In genomic region chr1:50962649-50963000, GRCm38 (mm10) we compare ENCODE assay signal across 10 mouse cellular contexts.
DNase-seq lines count a peak whose midpoint lies in the region; ATAC-seq lines count a peak whose summit lies in the region.
"Had no signal": no experiment of that assay in that cellular context is flagged by ENCODE, and none has a peak within 500 bp of the region (broad histone marks: within the 10 kb centered on the region; RNA-seq: fewer than 3 reads in every experiment).

No protein-coding gene starts in this region.

- 0 out of 2 replicates have a peak, but pooled peaks cover 6% of the 10 kb centered on the region for H3K36me3 ChIP-seq in neural tube, embryonic 13.5 days
- H3K36me3 ChIP-seq in stomach, embryonic 16.5 days (ENCODE audit: control insufficient read depth, insufficient read depth, low read length) = no peaks in the 10 kb centered on the region
- no peaks in the 10 kb centered on the region for H3K36me3 ChIP-seq in hindbrain, embryonic 13.5 days
- H3K36me3 ChIP-seq: hindbrain, embryonic 15.5 days had no signal

- H3K4me3 ChIP-seq in neural tube, embryonic 13.5 days = no peak overlapping the region
- H3K4me3 ChIP-seq in stomach, embryonic 16.5 days (replicated peaks; ENCODE audit: low read length) = no peak overlapping the region; the same call in 1 of the 2 replicates
- H3K4me3 ChIP-seq in hindbrain, embryonic 13.5 days = no peak overlapping the region
- H3K4me3 ChIP-seq: hindbrain, embryonic 15.5 days had no signal

- H3K9ac ChIP-seq in neural tube, embryonic 13.5 days = no peak overlapping the region
- H3K9ac ChIP-seq in stomach, embryonic 16.5 days (ENCODE audit: low read length) = no peak overlapping the region
- no peak overlapping the region for H3K9ac ChIP-seq in hindbrain, embryonic 13.5 days
- H3K9ac ChIP-seq: hindbrain, embryonic 15.5 days; liver, embryonic 14.5 days had no signal

- 67% methylated on average over 4 of the region's 4 CpGs for WGBS in neural tube, embryonic 13.5 days
- 33% methylated on average over 4 of the region's 4 CpGs for WGBS in stomach, embryonic 16.5 days
- 75% methylated on average over 4 of the region's 4 CpGs for WGBS in hindbrain, embryonic 13.5 days

- H3K4me1 ChIP-seq in neural tube, embryonic 13.5 days (replicated peaks) = peaks cover 33% of the 10 kb centered on the region
- H3K4me1 ChIP-seq in stomach, embryonic 16.5 days (ENCODE audit: control insufficient read depth, insufficient read depth, low read length) = no peaks in the 10 kb centered on the region
- H3K4me1 ChIP-seq in hindbrain, embryonic 13.5 days (replicated peaks) = no peaks in the 10 kb centered on the region
- H3K4me1 ChIP-seq: hindbrain, embryonic 15.5 days had no signal

- no peaks in the 10 kb centered on the region for H3K9me3 ChIP-seq in neural tube, embryonic 13.5 days
- no peaks in the 10 kb centered on the region for H3K9me3 ChIP-seq in stomach, embryonic 16.5 days (replicated peaks; ENCODE audit: control insufficient read depth, low read length)
- H3K9me3 ChIP-seq in hindbrain, embryonic 13.5 days = no peaks in the 10 kb centered on the region
- H3K9me3 ChIP-seq: hindbrain, embryonic 15.5 days had no signal

- H3K27ac ChIP-seq in neural tube, embryonic 13.5 days (replicated peaks) = 0 out of 2 replicates have a peak overlapping the region, but pooled peaks have one; percentile 14
- H3K27ac ChIP-seq in stomach, embryonic 16.5 days (ENCODE audit: low read length) = no peak overlapping the region
- no peak overlapping the region for H3K27ac ChIP-seq in hindbrain, embryonic 13.5 days
- H3K27ac ChIP-seq: hindbrain, embryonic 15.5 days; liver, embryonic 14.5 days had no signal

- ATAC-seq in neural tube, embryonic 13.5 days (ENCODE audit: low read depth) = no peak
- no peak for ATAC-seq in stomach, embryonic 16.5 days (ENCODE audit: insufficient read depth, low FRiP score)
- no peak for ATAC-seq in hindbrain, embryonic 13.5 days (ENCODE audit: low FRiP score)

- no peak overlapping the region for H3K4me2 ChIP-seq in neural tube, embryonic 13.5 days
- H3K4me2 ChIP-seq in stomach, embryonic 16.5 days (ENCODE audit: low read depth, low read length) = peak overlapping the region; percentile 25; the same call in 1 of the 2 replicates
- H3K4me2 ChIP-seq in hindbrain, embryonic 13.5 days = no peak overlapping the region
- H3K4me2 ChIP-seq: hindbrain, embryonic 15.5 days had no signal

- DNase-seq in heart, adult 18-20 months = peak; percentile 18 to 43
- DNase-seq in heart, adult 9 months (ENCODE audit: low spot score in 2 of 2) = no peak
- peak; percentile 2 for DNase-seq in kidney, postnatal 14 days
- no peak for DNase-seq in kidney, postnatal 25 days
- DNase-seq in neural tube, embryonic 10.5 days (ENCODE audit: extremely low spot score, low spot score) = no peak

- no peaks in the 10 kb centered on the region for H3K27me3 ChIP-seq in neural tube, embryonic 13.5 days
- no peaks in the 10 kb centered on the region for H3K27me3 ChIP-seq in stomach, embryonic 16.5 days (ENCODE audit: control insufficient read depth, insufficient read depth, low read length)
- H3K27me3 ChIP-seq in hindbrain, embryonic 13.5 days = no peaks in the 10 kb centered on the region
- H3K27me3 ChIP-seq: hindbrain, embryonic 15.5 days had no signal

Comparison
In these comparisons a context has a peak if more than half of its experiments do, and no peak if none do; other contexts are left out.
1. DNase-seq: peak in heart, adult 18-20 months (2 of 2) and kidney, postnatal 14 days (single experiment); none in heart, adult 9 months (0 of 2), kidney, postnatal 25 days (0 of 2) and neural tube, embryonic 10.5 days (single experiment).